Mouse (Mus musculus): ENCODE results near the gene Catip.
"Not testable (repeated sequence)": the region's sequence is repeated elsewhere in the genome, so short reads cannot be mapped to it uniquely, and the experiment has no call there.

Catip gene

GRCm38 (mm10) chr1:74385531-74385930, 23.6 kb downstream of the Catip start:
- no peak for DNase-seq

- no peak for DNase-seq
Measured at GRCm38 (mm10) chr1:74386363-74386713, 24.4 kb downstream of the Catip start.

GRCm38 (mm10) chr1:74386714-74387385, 24.9 kb downstream of the Catip start:
- DNase-seq: peak; percentile 81

GRCm38 (mm10) chr1:74387386-74387988, 25.6 kb downstream of the Catip start:
- DNase-seq: no peak

DNA sequence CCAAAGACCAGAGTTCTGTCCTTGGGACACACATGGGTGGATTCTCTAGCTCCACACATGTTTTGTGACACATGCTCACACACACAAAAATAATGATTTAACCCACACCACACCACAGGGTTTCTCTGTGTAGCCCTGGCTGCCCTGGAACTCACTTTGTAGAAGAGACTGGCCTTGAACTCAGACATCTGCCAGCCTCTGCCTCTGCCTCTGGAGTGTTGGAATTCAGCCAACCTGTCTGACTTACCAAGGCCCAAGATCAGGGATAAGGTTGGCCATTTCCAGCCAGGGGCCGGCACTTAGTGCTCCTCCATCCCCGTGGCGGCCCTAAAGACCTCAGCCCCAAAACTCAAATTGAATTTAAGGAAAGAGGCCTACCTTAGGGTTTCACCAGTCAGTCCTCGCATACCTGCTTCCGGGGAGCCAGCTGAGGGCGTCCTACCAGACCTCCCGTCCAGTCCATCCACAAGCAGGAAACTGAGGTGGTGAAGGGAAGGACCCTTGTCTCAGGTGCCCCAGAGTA, 26.6 kb downstream of the Catip start:
- DNase-seq: no peak

DNA sequence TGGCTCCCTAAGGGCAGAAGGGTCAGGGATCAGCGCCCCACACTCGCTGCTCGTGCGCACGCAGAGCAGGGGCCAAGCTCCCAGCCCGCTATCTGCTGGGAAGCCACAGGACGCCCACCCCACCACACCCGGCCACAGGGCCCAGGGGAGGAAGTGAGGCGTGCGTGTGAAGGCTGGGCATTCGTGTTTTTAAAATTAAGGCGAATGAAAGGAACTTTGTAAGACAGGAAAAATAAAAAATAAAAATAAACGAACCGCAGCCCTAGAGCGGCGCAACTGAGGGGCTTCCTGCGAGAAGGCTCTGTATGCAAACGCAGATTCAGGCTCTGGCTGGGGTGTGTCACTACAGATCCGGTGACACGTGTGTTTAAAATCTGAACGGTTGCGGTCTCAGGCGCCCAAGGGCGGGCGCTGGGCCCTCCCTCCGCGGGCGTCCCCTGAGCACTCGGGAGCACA, 28.0 kb downstream of the Catip start:
- no peak for DNase-seq

- peak; percentile 62 for DNase-seq
Measured at GRCm38 (mm10) chr1:74390287-74390906, 28.5 kb downstream of the Catip start.

DNA sequence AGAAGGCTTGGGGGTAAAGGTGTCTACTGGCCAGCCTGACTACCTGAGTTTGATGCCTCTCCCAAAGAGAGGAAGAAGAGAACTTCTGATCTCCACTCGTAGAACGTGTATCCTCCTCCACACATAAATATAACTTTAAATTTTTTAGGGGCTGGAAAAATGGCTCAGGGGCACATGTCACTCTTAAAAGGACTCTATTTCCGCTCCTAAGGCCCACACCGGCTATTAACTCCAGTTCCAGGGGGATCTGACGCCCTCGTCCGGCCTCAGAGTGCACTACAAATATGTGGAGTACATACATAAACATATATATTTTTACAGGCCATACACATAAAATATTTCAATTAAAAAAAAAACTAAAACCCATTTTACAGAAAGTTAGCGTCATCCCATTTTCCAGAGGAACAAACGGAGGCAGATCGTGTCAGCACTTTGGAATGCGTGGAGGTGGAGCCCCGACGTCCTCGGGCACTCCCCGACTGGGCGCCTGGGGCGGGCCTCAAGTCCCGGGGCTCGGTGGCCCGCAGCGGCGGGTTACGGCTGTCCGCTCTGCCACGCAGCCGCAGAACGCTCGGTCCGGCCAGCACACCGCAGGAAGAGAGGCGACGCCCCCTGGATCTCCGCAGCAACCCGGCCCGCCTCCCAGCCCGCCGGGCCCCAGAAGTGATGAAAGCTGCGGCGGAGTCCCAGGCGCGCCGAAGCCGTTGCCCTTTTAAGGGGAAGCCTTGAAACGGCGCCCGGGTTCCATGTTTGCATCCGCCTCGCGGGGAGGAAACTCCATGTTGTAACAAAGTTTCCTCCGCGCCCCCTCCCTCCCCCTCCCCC, 29.2 kb downstream of the Catip start, which contains the start of gene Ctdsp1:
Ctdsp1 (plus strand) TSS at position 586 of the 825 bp plus-strand sequence.
- DNase-seq: peak; percentile 96

- peak; percentile 29 for DNase-seq
Measured at GRCm38 (mm10) chr1:74391844-74392441, 30.0 kb downstream of the Catip start.

- no peak for DNase-seq
Measured at GRCm38 (mm10) chr1:74392446-74392994, 30.6 kb downstream of the Catip start.

DNA sequence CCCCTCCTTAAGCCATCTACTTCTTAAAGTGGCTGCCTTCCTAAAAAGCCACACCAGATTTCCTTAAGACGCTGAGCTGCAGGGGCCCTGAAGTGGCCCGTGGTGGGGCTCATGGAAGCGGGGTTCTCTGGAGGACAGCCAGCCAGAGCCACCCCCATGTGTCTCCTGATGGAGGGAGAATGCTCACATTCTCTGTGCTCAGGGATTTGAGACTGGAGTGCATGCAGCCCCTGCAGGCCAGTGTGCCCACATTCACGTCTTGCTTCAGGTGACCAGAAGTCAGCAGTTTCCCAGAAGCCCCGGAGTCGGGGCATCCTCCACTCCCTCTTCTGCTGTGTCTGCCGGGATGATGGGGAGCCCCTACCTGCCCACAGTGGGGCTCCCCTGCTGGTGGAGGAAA, 31.1 kb downstream of the Catip start:
- no peak for DNase-seq

- no peak for DNase-seq
Measured at GRCm38 (mm10) chr1:74393697-74394096, 31.8 kb downstream of the Catip start.

DNA sequence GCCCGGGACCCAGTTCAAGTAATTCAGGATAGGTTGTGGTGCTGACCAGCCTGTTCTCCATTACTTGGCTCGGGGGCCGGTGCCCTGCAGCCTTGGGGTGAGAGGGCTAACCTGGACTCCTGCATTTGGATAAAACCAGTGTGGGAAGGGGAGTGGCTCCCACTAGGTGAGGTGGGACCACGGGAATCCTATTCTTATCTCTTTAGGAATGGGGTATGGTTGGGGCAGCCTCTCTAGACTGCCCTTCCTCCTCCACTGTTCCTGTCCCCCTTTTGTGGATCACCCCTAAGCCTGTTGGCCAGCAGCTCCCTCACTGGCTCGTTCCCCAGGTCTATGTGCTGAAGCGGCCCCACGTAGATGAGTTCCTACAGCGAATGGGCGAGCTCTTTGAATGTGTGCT, 32.4 kb downstream of the Catip start:
- DNase-seq: no peak

GRCm38 (mm10) chr1:74394858-74395257, 33.0 kb downstream of the Catip start:
- no peak for DNase-seq

DNA sequence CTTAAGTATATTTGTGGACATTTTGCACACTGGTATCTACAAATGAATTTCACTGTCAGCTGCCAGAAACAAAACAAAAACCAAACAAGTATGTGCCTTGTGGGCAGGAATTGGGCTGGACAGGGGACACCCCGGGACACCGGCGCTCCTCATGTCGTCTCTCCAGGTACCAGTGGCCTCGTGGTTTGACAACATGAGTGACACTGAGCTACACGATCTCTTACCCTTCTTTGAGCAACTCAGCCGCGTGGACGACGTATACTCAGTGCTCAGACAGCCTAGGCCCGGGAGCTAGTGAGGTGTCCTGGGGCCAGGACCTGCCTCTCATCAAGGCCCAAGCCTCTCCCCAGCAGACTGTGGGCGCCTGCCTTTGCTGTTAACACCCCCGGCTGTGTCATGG, 33.4 kb downstream of the Catip start:
- DNase-seq: no peak

- not testable (repeated sequence) for DNase-seq
Measured at GRCm38 (mm10) chr1:74396456-74397222, 34.7 kb downstream of the Catip start.

DNA sequence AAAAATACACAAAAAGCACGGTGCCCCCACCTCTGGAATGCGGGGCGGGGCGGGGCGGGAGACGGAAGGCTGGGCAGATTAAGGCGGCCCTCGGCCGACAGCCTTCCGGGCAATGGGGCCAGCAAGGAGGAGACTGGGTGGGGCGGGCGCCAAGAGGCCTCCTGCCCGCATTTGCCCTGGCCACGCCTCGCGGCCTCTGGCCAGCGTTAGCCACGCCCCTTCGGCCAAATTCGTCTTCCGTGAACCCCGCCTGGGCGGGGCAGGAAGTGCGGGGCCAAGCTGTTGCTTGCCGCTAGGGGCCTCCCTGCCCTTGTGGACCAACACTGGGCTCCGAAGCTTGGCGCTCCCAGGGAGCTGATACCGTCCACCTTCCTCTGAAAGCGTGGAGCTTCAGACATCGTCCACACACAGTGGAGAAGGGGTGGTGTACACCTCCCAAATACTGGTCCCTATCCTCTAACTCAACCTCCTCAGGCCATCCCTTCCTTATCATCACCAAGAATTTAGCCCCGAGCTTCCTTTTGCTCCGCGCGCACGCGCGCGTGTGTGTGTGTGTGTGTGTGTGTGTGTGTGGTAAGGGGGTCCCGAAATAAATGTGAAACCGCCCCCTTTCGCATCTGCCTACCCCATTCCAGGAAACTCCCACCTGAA, 35.5 kb downstream of the Catip start:
- peak; percentile 80 for DNase-seq

- peak; percentile 67 for DNase-seq
Measured at GRCm38 (mm10) chr1:74397919-74398451, 36.1 kb downstream of the Catip start.

DNA sequence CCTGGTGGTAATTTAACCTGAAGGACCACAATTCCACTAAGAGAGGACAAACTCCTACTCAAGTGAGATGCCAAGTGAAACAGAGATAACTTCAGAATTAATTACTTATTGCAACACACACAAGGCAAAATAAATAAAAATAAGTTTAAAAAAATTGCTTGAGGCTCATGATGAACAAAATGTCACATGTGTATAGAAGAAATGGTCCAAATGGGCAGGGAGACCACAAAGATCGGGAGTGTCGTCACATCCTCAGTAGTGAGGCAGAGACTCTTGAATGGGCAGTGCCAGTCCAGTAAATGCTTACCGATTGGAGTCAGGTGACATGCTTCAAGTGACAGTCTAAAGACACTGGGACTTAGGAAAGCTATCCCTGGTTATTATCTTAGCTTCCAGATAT, 38.6 kb downstream of the Catip start:
- no peak for DNase-seq

- no peak for DNase-seq
Measured at GRCm38 (mm10) chr1:74401015-74401702, 39.3 kb downstream of the Catip start.
